Mouse (Mus musculus) right cerebral cortex, postnatal 14 days (tissue): ENCODE data around the gene Arhgap15.

Experiments
- DNase-seq: peaks from one replicate; pipeline ENCODE4 v3.0.0; 2022

Arhgap15 gene

DNA sequence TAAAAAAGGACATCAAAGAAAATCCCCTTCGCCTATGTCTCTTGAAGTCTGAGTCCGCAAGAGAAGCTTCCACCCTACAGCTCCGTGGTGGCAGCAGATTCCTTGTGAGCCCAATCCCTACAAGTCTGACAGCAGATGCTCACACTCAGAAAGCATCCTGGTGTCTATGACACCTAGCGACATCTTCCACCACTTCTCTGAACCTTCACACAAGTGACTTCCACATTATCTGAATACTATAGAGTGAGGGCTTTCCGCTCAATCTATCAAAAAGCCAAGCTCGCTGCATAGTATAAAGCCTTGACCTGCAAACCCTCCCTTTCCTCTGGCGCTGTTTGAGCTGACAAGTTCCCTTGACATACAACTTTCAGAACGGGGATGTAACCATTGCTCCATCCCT, 645.2 kb downstream of the Arhgap15 start:
- no peak for DNase-seq

DNA sequence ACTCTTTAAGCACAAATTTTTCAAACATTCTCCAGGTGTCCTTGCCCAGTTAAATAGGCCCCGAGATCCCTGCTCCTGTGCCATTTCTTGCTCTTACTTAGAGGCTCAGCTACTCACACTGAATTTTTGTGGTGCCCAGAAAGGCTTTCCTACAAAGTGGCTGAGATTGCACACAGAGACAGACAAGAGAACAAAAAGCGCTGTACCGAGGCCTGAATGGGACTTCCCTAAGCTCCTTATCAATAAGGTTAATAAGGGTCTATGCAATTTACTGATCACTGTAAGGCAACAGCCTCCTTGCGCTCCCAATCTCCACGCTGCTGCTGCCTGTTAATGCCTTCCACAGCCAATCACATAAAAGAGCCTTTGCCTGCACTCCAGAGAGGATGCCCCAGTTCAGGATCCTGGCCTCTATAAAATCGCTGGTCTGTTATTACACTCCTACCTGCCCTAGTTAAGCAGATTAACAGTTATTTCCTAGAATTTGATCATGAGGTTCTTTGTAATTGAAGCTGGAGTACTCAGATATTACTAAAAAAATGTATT, 646.4 kb downstream of the Arhgap15 start:
- DNase-seq: no peak

DNA sequence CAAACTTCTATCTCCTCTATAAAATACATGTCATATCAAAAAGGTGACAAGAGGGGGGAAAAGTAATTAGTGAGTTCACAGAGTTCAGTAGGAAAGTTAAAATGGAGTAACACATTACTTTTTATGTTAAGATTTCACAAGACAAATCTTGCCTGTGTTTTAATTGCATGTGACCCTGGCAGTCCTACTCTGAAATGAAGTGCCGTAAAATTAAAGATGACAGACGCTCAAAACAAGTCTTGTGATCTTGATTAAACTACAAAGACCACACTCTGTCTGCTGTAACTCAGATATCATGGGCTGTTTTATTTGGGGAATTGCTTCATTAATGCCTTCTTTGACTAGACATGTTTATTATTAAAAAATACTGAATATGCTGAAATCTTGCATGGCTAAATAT, 647.0 kb downstream of the Arhgap15 start:
- DNase-seq: no peak

DNA sequence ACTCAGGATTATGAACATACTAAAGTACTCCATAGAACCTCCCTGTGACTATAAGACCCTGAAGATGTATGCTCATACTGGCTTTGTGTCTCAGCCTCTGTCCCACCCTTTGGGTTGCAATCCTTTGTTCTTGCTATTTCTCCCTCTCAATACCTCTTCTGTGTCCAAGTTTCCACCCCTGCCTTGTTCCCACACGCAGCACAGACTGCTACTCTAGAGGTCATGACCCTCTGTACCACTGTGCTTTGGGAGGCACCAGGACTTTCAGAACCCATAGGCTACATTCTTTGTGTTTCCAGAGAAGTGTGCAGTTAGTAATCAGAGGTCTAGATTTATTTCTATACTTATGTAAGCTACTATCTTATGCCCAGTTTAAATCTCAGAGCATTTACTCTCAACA, 648.6 kb downstream of the Arhgap15 start:
- no peak for DNase-seq

DNA sequence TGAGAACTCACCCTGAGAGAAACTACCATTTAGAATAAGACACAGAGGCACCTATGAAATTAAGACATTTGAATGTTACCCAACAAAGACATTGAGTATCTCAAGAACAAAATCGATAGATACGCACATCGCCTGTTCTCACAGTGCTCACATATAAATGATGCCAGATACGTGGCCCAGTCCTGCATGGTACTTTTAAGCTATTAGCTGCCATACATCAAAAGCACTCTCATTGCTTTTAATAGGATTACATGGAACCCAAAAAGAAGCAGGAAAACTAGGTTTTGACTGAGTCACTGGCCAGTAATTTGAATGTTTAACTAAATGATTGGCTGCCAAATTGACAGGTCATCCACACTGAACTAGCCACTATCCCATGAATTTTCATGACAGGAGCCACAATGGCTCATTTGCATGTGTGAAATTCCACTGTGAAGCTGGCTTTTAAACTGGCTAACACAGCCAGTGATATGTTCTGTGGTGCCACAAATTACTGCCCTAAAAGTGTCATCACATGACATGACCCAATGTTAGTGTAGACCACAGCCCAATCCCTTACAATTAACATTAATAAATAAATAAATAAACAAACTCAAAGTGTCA, 649.2 kb downstream of the Arhgap15 start:
- no peak for DNase-seq

GRCm38 (mm10) chr2:44399191-44399926, 650.7 kb downstream of the Arhgap15 start:
- DNase-seq: no peak

GRCm38 (mm10) chr2:44401704-44402422, 653.2 kb downstream of the Arhgap15 start:
- no peak for DNase-seq

DNA sequence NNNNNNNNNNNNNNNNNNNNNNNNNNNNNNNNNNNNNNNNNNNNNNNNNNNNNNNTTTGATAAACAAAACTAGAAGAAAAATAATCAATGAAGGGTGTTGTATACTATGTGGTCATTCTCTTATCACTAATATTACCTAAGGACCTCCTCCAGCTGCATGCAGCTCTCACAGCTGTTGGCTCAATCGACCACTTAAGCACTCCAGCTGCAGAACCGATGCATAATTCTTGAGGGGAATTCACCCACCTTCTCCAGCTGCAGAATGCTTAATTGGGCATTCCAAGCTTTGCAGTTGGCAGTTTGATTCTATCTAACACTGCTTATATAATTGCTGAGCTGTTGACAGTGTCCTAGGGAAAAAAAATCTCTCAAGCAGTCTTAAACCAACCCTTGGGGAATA, 663.0 kb downstream of the Arhgap15 start:
- no peak for DNase-seq

GRCm38 (mm10) chr2:44416331-44416730, 667.7 kb downstream of the Arhgap15 start:
- no peak for DNase-seq

GRCm38 (mm10) chr2:44419547-44420225, 671.1 kb downstream of the Arhgap15 start:
- no peak for DNase-seq

GRCm38 (mm10) chr2:44430521-44430920, 681.9 kb downstream of the Arhgap15 start:
- no peak for DNase-seq

DNA sequence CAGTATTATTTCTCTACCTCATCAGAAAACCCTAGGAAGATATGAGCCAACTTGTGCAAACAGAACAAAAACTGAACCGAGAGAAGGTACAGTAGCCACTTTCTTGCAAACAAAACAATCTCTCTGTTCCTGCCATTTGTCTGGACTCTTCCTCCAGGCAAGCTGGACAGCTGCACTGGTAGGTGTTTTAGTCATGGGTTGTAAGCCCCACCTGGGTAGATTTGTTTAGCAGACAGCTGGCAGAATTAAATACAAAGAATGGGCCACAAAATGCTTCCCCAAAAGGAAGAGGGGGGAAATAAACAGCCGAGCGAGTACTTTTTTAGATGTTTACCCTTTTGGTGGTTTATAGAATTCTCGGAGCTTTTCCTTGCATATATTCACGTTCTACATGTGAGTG, 688.0 kb downstream of the Arhgap15 start:
- no peak for DNase-seq

DNA sequence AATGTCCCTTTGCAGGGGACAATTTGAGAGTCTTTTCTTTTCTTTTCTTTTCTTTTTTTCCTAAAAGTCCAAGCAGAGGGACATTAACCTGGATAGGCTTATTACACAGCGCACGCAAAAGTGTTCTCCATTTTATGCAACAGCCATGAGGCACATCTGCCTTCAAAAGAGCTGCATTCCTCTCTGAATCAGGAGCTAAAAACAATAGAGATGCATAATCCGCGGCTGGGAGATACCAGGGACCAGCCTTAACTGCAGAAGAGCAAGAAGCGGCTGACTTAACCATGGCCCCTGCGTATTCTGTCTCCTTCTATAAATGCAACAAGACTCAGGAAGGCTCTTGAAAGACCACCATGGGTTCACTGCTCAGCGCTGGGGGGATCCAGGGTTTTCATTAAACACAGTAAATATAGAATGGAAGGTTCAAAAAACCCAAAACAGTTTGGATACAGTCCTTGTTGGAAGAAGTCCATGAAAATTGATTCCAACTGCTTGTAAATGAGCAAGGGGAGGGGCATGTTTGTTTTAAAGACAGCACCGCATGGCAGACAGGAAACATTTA, 689.0 kb downstream of the Arhgap15 start:
- no peak for DNase-seq

- DNase-seq: no peak
Observed at GRCm38 (mm10) chr2:44438070-44438469, 689.4 kb downstream of the Arhgap15 start.

DNA sequence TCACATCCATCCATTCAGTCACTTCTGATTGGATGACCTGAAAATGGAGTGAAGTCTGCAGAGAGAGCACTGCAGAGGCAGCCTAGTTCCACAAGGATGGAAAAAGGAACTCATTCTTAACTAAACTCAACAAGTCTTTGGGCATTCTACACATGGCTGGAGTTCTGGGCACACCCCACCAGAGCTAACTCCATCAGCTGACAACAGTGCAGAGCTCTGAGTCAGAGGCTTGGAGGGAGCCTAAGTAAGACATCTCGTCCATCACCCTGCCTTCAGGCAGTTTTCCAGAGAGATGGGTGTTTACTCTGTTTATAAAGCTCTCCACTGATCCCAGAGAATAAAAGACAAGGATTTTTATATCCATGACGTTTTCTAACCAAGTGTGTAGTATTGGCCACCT, 696.3 kb downstream of the Arhgap15 start:
- DNase-seq: no peak
